Mouse (Mus musculus): ENCODE measurements around the gene Fez1. TPM values are rescaled to one million over a fixed set of nuclear protein-coding genes. Genes with fewer than 3 reads are reported as not detected.
A peak's percentile ranks its signal among the peaks of the same experiment; 100 is the strongest.

Gene Fez1
- total RNA-seq, 2 experiments from 2014 or later = 260 to 266 TPM

DNA sequence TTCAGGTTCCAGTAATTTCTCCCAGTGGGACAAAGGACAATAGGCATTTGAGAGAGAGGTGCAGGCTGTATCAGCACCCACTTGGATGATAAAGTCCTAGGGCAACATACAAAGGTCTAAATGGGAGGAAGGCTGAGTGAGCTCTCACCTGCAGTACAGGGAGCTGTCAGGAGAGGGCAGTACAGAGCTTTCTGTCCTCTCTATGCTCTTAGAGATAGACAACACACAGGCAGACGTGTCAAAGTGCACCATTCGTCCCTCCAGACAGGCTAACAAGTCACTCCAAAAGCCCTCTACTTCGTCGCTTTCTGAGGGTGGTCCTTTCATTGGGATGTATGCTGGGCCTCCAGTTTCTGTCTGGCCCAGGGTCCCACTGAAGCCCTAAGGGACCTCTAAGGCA is 68.9 kb downstream of the Fez1 start:
- DNase-seq (ENCODE audit: low spot score in 2 of 2) = peak; percentile 68 to 79

DNA sequence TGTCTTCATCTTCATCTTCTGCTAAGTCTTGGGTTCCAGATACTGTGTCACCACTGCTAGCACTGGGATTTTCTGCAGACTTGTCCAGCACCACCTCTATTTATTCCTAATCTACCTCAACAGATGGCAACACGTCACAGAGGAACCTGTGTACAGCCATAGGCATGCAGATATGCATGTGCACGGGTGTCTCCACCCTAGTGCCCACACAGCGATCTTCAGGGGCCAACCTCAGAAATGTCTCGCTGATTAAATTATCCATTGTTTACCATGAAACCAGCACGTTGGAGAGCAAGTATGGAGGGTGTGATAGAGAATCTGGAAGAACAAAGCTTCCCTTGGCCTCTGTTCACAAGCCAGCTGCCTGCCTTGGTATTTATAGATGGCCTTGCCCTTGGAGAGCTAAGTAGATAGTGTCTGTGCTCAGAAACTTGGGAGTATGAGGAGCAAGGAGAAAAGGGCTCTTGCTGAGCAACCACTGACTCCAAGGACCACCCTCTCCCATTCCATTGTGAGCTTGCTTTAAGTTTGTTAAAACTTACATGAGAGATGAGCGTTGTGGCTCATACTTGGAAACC is 71.8 kb downstream of the Fez1 start:
- DNase-seq (ENCODE audit: low spot score in 2 of 2) = no peak

DNA sequence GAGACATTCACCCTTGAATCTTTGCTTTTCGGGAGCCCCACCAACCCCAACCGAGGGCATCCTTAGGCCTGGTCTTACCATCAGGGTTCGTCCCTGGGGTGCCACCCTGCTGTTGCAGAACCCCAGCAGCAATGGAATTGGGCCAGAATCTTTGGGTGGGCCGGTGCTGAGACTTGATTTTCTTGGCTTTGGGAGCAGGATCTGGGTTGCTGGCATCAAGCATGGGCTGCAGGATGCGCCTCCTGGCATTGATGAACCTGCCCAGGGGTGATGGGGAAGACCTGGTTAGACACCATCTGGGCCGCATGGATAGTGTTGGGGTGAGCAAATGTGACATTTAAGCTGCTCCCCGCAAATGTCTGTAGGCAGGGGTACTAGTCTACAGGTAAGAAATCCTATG is 72.6 kb downstream of the Fez1 start:
- DNase-seq (ENCODE audit: low spot score in 2 of 2) = no peak

DNA sequence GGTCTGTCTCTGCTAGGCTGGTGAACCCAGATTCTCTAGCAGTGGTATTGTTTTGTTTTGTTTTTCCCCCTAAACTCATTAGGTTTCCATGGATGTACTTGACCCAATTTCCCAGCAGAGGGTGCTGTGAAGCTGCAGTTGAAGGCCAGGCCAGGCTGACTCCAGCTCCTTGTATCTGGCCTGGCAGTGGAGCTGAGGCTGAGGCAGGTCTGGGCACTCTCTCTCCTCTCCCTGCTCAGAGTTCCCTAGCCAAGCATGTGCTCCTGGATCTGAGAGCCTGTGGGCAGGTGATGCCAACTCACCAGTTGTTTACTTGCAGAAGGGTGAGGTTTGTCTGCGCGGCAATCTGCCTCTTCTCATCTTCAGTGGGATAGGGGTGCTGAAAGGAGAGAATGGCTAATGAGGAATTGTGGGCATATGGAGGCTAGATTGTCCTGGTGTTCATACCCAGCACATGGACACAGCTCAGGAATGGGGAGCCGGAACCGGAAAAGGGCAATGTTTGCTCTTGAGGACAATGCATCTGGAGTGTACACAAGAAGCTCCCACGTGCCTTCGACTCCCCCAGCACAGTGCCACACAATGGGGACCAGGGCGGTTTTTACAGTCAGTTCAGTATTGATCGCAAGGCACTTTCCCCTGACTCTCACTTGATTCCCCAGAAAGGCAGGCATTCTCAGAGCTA is 73.5 kb downstream of the Fez1 start:
- DNase-seq (ENCODE audit: low spot score in 2 of 2) = peak; percentile 80 to 82

DNA sequence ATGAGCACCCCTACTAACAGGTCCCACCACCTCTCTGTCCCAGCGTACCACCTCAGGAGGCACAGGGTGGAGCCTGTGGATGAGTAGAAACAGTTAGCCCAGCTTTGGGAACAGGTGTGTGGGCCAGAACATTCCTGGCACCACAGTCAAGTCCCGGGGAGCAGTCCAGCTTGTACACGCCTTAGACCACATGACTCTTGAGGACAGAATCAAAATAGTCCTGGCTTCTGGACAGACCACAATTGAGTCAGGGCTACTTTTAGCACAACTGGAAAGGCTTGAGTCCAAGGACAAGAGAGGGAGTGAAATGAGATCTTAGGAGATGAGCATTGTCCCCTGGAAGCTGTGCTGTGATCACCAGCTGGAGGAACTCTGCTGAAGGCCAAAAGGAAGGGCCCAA is 76.9 kb downstream of the Fez1 start:
- peak in 1 of 2 experiments; percentile 42 for DNase-seq (ENCODE audit: low spot score in 2 of 2)

DNA sequence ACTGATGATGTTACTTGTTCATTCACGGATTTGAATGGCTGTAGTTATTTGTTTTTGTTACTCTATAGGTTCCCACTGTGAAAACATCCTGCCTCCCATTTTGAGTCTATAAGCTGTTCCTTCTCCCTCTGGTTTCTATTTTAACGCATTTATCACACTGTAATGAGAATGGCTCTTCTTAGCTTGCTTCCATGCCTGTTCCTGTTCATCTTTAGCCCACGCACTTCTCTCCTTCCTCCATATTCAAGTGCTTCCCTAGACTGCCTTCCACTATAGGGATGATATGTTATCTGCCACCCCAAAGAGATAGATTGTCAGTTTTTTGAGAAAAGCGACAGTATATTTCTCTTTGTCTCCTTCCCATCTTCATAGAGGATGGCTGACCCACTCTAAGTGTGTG is 78.8 kb downstream of the Fez1 start:
- no peak for DNase-seq (ENCODE audit: low spot score in 2 of 2)

DNA sequence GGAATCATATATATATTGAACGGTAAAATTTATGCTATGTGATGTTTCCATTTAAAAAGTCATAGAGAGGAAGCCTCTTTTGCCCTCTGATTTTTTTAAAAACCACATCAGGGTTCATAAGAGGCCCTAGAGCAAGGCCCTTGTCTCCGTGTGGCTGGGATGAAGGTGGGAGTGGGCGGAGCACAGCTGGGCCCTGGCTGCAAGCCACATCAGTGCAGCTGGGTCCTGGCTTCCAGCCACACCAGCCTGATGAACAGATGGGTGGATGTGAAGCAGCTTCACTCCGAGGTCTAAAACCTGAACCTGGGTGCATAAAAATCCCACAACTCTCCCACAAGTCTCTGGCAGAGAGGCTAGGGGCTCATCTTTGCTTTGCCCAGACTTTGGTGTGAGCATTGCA is 83.8 kb downstream of the Fez1 start:
- DNase-seq (ENCODE audit: low spot score in 2 of 2) = no peak

DNA sequence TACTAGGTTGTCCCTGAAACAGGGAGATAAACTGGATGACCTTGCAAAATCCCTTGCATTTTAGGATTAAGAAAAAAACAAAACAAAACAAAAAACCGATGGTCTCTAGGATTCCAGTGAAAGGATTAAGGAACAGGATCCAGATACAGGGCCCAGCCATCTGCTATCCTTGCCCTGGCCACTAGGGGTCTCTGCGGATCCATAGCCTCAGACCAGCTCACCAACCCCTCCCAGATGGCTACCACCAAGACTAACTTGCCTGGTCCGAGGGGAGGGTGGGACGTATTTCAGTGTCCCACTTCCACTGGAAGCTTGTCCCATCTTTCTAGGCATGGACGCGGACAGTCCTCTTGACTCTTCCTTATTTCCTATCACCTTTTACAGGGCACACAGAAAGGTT is 94.7 kb downstream of the Fez1 start:
- DNase-seq (ENCODE audit: low spot score in 2 of 2) = peak; percentile 88

DNA sequence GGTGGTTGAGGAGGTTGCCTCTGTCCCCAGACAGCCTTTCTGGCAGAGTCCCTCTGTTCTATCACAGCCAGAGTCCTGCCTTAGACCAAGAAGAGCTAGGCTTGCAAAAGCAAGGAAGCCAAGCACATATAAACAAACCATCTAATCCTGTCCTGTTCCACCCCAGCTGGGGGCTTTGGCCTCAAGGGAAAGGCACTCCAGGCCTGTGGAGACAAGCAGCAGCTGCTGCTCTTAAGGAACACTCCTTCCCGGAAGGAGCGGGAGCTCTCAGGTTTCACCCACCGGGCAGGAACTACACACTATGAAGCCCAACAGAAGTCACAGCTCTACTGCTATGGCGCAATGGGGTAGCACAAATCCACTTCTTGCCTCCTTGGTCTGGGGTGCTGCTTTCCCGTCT is 95.3 kb downstream of the Fez1 start:
- DNase-seq (ENCODE audit: low spot score in 2 of 2) = no peak

DNA sequence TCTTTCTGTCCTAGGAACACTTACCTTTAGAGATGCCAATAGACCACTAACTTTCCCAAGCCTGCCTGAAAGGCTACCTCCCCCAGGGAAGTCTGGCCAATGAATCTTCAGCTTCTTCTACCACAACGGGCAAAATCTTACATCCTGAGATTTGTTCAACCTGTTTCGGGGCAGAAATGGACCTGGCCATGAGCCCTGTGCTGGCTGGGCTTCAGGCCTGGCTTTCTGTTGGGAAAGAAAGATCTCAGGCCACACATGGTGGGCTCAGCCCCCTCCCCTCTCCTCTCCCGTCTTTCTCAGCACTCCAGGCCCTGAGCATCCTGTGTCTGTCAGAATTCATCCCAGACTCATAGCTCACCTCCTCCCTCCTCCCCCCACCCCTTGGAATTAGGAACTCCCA is 96.9 kb downstream of the Fez1 start:
- no peak for DNase-seq (ENCODE audit: low spot score in 2 of 2)

DNA sequence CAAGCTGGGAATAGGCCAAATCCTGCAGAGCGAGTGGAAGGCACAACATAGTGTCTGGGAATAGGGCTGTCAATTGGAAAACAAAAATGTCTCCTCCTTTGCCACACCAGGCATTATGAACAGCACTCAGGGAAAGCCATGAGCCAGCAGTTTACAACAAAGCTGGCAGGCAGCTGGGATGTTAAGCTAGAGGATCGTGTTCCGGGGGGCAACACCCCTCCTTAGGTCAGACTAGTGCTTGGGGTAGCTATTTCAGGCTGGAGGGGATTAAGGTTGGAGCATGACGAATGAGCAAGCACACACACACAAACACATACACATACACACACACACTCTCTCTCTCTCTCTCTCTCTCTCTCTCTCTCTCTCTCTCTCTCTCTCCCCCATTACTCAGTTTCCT is 97.8 kb downstream of the Fez1 start:
- no peak for DNase-seq (ENCODE audit: low spot score in 2 of 2)

DNA sequence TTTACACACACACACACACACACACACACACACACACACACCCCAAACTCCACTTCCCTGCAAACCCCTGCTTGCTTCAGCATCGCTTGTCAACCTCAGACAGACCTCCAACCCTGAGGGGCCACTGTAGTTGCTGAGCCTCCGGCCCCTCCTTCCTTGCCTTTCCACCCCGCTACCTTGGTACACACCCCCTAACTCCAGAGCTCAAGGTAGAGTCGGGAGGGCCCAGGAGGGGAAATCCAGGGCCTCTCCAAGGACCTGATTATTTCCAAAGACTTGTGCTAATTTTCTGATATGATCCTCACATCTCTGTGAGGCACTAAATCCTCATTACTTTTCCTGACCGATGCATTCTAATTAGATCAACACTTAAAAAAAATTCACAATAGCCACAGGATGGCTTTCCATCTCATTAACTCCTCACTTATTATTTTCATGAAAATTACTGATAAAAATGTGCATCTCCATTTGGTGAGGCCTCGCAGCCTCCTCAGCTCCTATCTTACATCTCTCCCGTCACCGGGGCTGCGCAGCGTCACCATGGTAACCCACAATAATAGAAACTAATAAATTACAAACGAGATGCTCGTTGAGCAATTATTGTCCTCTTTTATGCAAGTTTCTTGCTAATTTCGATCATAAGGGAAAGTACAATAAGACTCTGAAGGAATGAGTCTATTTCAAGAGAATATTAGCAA is 100.2 kb downstream of the Fez1 start:
- DNase-seq (ENCODE audit: low spot score in 2 of 2) = no peak

DNA sequence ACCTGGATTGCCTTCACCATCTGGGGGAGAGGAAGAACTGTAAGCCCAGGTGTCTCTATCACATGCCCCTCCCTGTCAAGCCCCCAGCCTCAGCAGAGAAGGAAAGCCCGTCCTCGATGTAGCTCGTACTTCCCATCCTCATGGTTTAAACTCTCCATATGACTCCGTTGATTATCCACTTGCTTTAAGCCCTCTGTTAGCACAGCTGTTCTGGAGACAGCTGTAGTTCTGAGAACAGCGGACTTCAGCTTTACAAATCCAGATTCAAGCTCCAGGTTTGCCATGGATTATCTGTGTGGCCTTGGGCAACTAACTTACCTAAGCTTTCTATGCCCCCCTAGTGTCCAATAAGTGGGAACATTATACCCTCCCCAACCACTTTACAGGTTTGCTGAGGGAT is 102.1 kb downstream of the Fez1 start:
- DNase-seq (ENCODE audit: low spot score in 2 of 2) = no peak

Other genes starting within 250 kb of the Fez1 start
- not detected for gene Gm17689, start 239.2 kb upstream of the Fez1 start, total RNA-seq (2021)
- not detected for gene A630095E13Rik, start 178.5 kb upstream of the Fez1 start, total RNA-seq (2021)
- not detected for gene Acrv1, start 128.6 kb upstream of the Fez1 start, total RNA-seq (2021)
- 1 to 10 TPM; 2.1 to 3.2 TPM for gene Chek1, start 94.8 kb upstream of the Fez1 start, total RNA-seq (2021)
- gene Stt3a, start 54.2 kb upstream of the Fez1 start, total RNA-seq (2021) = 10 to 100 TPM; 73.9 to 77.3 TPM
- gene Ei24, start 24.5 kb upstream of the Fez1 start, total RNA-seq (2021) = 100 to 1,000 TPM; 107 to 120 TPM

Data from left cerebral cortex, adult 18-20 months (tissue).